Mouse (Mus musculus) ovary, postnatal 10 days (tissue): Measurements from ENCODE around the gene Pla2g7.

Experiments used
- DNase-seq: peaks from one replicate; pipeline ENCODE4 v3.0.0; 2022; ENCODE audit warnings: low spot score

Pla2g7 gene

DNA sequence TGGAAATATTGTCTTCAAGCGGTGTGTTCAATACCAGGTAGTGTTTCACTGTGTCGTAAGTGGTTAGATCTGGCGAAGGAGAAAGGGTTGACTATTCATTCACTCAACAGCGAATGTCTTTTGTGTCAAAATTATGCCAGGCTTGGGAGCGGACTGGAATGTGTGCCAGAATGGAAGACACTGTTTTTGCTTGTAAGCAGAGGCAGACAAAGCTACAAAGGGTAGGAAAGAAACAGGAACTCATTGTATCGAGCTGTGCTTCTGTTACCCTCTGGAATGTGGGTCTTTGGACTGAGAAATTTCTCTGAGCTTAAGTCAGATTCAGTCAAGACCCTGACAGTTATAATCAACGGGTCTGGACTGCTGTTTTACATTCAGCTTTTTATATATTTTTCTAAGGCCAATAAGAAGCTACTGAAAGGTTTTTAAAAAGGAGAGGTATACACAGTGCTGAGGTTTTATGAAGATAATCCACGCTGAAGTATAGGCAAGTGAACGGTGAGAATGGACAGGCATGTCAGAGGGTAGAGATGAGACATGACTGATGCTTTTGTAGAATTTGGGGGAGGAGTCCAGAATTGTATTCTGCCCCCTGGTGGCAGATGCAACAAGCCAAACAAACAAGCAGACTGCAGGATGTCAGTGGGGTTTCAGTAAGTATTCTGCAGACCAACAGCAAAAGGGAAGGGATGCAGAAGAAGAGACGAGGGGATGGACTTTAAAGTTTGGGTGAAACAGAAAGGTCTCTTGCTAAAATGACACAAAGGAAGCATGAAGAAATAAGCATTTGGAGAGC is 81.9 kb downstream of the Pla2g7 start:
- DNase-seq: no peak

DNA sequence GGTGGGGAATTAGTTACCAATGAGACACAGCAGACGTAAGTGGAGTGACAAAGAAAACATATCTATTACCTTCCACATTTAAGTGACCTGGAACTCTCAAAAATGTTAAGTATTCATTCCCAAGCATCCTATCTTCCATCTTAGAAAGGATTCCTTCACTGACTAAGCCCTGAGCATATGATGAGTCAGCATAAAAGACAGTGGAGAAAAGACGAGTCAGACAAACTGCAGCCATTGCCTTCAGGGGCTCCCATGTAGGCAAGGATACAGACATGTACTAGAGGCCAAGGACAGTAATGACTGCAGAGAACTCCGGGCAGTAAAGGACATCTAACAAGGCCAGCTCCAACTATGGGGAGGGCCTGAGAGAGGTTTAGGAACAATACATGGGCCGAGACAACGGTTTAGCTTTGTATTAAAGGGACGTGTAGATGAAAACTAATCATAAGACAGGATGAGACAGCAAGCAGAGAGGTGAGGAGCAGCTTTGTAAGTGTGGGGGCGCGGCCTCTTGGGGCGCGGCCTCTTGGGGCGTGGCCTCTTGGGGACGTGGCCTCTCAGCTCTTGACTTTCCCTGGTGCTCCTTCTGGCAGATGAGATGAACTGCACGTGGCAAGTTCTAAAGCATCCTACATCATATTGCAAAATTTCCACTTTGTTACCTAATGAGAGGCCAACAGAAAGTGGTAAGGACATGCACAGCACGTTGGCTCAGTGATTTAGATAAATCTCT is 83.6 kb downstream of the Pla2g7 start:
- no peak for DNase-seq
